Mouse (Mus musculus) frontal cortex, postnatal 25 days (tissue): Measurements from ENCODE around the gene Dpysl5.
"Not testable (repeated sequence)": the region's sequence is repeated elsewhere in the genome, so short reads cannot be mapped to it uniquely, and the experiment has no call there.

ENCODE experiments used
- DNase-seq, 2 experiments: peaks; one replicate each; pipeline ENCODE4 v3.0.0; 2022; ENCODE audit warnings: low spot score in 2 of 2

Dpysl5 gene

DNA sequence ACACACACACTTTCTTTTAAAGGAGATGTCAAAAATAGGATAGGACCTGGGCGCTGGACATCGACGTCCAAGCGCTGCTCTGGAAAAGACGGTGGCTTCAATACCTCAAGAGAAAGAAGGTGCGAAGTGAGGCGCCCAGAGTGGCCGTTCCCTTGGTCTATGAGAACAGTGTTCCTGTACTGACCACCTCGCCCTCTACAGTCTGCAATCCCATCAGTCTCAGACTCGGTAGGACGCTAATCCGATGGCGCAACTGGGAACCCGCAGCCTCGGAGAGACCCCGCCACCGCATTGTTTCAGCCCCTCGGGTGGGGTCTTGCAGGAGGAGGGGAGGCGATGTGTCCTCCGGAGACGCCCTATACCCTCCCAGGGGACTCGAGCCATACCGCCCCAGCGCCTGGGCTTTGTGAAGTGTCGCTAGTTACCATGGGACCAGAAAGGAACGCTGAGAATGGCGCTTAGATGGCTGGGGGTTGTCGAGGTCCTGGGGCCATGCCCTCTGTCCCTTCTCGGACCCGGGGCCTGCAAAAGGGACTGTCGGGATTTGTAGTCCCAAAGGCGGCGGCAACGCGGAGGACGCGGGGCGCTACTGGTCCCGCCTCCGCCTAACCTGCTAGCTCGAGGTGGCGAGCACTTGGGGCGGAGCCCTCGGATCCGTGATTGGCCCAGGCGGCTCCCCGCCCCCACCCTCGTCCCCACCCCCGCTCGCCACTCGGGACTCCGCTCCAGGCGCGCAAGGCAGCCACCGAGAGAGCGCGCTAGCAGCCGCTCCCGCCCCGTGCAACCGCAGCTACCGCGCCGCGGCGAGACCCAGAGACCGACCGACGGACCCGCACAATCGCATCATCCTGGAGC lies at the start of gene Dpysl5:
TSS of gene Dpysl5 (plus strand) at position 418 of the 855 bp plus-strand sequence.
- peak; percentile 45 to 63 for DNase-seq

DNA sequence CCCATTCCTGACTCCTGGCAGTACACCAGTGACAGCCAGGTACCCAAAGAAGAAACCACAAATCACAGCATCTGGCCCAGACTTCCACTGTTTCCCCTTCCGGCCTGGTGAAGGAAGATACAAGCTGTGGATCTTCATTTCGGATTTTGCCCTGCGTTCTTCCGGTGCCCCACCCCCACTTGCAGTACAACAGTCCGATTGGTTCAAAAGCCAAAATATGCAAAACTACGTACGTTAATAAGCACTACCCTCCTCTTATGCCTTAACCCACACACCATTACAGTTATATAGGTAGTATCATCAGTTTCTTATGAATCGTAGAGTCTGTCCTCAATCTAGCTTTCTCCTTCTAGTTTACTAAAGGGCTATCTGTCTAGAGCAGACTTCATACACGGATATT lies 46.0 kb upstream of the Dpysl5 start:
- no peak for DNase-seq

DNA sequence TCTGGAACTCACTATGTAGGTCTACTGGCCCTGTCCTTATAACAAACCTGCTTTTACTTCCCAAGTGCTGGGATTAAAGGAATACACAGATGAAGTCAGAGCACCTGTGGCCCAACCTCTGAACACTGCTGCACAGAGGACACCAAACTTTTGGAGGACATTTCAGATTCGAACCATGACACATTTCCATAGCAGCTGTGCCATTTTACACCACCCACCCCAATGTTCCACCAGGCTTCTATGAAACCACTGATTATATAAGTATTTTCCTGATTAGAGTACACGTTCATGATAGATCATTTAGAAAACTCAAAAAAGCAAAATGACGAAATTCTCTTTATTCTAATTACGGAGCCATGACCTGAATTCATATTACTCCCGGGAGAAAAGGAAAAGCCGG lies 45.4 kb upstream of the Dpysl5 start:
- no peak for DNase-seq

DNA sequence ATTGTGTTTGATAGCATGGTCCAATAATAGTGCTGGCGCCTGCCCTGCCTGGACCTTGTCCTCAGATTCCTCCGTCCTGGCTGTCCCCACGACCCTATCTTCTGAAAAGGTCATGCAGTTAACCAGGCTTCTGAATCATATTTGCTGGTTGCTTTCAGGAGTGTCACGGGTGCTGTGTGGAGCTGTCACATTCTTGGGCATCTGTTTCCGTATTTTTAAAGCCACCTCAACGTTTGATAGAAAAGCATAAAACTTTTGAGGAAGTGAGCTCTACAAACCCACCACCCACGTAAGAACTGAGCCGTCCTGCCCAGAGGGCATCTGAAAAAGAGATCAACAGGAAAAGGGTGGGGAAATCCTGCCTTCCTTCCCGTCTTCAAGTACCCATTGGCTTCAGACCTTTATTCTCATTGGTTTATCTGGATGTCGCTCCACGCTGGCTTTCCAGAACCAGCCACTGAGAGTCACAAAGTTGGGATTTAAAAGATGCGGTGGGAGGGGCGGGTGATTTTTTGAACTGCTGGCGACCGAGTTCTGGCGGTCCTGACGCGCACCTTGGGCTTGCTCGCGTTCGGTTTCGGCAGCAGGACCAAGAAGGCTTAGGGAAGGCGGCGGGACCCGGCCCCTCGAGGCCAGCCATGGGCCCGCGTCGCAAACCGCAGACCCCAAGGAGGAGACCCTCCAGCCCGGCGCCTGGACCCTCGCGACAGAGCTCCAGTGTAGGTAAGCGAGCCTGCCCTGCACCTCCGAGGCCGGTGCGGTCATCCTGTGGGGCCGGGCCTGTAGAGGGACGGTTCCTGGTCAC lies 44.8 kb upstream of the Dpysl5 start, which contains the start of gene Cenpa:
TSS of gene Cenpa (plus strand) at position 387 of the 805 bp plus-strand sequence.
- peak; percentile 60 to 81 for DNase-seq

DNA sequence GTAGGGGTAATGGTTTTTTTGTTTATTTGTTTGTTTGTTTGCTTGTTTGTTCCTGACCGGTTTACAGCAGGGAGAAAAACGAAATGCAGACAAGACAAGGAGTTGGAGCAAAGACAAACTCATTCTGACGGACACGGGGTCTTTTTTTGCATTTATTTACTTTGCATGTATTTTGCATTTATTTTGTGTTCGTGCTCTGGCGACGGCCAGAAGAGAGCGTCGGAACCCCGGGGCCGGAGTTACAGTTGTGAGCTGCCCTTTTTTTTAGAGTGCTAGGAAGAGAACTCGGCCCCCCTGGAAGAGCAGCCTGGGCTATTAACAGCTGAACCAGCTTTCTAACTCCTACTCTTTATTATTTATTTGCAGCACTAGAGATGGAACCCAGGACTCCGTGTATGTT lies 44.1 kb upstream of the Dpysl5 start:
- DNase-seq: no peak

DNA sequence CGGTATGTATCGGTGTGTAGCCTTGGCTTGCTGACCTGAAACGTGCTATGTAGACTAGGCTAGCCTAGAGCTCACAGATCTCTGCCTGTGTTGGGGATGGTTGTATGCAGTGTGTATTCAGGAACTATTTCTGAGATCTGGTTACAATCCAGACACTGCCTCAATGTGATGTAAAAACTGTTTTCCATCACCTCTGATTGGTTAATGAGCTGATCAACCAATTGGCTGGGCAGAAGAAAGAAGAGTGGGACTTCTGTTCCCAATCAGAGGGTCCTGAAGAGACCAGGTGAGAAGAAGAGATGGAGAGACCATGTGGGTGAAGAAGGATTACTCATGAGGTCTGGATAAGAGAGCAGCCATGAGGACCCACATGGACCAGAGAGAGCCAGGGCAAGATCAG lies 43.7 kb upstream of the Dpysl5 start:
- no peak for DNase-seq

DNA sequence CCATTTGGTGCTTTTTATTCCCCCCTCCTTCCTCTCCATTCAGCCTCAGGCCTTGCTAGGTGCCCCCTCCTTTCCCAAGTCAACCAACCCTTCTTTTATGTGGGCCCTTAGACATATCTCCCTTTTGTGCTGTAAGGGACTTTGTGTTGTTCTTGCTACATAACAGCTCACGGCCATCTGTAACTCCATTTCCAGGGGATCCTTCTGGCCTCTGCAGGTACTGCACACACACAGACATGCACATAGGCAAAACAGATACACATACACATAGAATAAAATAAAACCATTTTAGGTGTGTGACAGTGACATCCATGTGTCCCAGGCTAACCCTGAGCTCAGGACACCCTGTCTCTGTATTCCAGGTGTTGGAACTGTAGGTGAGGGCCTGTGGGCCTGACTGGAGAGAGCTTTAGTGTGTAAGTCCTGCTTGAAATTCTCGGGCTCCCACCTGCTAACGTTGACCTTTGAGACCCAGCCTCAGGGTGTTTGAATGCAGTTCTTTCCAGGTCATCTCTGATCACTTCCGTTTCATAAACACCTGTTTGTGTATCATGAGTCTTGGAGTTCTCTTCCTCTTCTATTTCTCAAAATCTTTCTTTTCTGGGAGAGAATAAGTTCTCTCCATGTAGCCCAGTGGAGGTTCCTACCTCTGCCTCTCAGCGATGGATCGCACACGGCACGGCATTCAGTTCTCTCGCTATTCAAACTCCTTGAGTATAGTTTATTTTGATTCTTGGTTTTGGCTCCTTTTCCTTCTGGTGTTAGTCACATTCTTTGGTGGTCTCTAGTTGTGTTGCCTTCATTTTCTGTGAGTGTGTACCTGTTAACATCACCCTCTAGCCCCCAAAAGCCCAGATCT lies 42.5 kb upstream of the Dpysl5 start:
- no peak for DNase-seq

DNA sequence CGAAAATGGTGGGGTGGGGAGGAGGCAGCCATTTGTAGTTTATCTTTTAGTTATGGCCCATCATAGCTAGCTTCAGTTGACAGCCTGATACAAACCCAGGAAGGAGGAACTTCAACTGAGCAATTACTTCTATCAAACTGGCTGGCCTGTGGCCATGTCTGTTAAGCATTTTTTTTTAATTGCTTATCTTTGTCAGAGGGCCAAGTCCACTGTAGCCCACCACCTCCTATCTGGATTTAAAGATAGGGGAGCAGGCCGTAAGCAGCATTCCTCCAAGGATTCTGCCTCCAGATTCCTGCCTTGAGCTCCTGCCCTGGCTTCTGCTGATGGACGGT lies 41.9 kb upstream of the Dpysl5 start:
- no peak for DNase-seq

DNA sequence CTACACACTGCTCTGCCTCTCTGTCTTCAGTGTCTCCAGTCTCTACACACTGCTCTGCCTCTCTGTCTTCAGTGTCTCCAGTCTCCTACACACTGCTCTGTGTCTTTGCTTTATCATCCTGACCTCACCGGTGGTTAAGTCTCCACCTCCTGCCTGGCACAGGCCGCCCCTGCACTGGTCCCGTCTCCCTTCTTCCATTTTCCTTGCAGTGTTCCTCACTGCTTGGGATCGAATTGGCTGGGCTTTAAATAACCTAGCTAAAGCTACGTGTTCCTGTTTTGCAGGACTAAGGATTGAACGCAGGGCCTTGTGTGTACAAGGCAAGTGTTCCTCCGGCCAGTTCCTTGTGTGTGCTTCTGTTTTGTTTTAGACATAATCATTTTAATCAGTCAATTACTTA lies 41.3 kb upstream of the Dpysl5 start:
- no peak for DNase-seq

DNA sequence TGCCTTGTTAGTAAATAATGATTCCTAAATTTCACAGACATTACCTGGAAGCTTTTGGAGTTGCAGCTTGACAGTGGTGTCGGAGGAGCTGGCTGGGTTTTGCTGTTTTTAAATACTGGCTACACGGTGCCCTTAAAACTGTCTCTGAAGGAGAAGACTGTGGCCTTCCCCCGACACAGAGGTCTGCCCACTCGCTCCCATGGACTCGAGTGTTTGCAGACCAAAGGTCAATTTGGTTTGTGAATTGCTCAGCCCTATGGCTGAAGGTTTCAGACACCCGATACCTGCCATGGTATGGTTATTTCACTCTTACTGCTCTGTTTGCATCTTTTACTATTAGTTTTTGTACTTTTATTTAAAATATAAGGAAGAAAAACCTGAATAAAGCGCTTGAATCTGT lies 37.4 kb upstream of the Dpysl5 start:
- no peak for DNase-seq

DNA sequence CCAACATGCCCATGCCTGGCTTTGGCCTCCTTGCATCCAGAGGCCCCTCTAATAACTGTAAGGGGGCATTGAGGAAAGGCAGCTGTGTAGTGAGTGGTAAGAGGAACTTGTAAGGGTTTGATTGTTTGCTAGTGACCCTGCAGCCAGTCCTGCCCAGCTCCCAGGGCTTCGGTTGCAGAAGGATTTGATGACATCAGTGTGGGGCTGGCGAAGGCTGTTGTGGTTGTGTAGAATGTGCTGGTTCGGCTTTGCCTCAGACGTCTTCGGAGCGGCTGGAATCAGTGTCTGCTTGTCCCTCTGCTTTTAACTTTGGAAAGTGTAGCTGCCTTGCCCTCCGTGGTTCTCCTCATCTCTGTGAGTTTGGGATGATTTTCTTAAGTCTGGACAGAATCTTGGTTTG lies 34.6 kb upstream of the Dpysl5 start:
- DNase-seq: no peak

DNA sequence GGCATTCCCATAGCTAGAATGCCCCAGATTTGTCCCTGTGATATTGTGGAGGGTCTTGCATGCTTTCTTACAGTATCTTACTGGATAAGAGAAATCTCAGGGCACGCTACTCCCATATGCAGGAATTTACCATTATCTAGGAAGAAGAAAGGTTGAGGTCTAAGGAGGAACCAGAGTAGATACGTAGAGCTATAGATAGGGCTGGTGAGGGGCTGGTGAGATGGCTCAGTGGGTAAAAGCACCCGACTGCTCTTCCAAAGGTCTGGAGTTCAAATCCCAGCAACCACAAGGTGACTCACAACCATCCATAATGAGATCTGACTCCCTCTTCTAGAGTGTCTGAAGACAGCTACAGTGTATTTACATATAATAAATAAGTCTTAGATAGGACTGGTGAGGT lies 33.3 kb upstream of the Dpysl5 start:
- not testable (repeated sequence) for DNase-seq

DNA sequence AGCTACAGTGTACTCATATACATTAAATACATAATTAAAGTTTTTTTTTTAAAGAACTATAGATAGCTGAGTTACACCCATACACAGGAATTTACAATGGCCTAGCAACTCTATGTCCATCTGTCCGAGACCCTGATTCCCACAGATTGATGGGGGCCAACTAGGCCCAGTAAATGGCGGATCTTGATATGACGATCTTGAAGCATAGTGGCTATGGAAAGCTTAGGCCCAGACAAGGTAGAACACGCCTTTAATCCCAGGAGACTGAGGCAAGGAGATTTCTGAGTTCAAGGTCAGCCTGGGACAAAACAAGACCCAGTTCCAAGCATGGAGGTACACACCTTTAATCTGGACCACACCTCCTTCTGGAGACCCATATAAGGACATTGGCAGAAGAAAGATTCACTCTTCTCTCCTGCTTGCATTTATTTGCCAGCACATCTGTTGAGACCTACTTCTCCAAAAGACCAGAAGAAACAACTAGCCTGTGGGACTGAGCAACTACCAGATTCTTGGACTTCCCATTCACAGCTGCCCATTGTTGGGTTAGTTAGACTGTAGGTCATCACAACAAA lies 32.6 kb upstream of the Dpysl5 start:
- no peak for DNase-seq

DNA sequence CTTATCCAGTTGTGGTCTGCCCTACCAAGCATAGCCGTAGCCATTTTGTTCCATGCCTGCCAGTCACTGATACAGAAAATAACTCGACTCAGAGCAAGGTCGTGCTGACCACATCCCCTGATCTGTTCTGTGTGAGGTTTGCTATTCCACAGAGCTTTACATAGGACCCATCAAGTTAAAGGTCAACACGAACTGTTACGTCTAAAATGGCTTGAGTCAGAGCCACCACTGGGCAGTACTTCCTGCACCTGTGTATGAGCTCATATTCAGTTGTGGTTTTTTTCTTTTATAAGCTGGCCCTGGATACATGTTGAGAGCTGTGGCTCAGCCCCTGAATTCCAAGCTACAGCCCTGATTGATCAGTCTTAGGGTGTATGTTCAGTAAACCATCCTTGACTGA lies 31.8 kb upstream of the Dpysl5 start:
- DNase-seq: no peak

DNA sequence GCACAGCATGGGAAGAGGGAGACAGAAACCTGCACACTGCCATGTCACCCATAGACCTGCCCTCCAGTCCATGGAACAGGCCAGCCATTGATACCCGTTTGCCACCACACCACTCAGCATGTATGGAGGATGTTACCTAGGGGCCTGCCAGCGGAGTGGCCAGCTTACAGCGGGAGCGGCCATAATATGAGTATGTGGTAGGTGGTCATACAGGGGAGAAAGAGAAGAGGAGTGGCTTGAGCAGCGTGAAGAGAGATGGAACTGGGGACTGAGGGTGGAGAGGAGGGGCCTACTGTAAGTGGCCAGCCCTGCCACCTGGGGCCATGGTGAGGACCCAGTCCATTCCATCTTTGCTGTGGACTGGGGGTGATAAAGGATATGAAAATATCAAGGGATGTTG lies 29.4 kb upstream of the Dpysl5 start:
- DNase-seq: no peak

DNA sequence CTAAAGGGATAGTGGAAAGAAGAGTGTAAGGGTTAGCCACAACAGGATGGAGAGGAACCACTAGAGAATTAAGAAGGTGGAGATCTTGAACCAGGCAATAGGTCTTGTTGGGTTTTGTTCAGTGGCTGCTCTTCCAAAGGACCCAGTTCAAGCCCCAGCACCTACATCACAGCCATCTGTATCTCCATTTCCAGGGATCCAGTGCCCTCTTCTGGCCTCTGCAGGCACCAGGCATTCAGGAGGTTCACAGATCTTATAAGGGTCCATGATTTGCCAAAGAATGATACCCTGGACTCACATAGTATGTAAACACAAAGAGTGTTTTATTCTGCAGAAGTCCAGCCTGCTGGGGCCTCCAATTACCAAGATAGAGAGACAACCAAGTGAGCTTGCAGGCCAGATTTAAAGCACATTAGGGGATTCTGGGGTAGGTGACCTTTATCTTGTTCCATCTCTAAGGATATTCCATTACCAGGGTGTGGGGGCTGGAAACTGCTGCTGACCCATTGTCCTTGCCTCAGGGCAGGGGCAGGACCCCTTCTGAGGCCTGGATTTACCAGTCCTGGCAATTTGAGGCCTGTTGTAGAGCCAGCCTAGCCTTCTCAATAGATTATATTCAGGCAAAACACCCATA lies 28.3 kb upstream of the Dpysl5 start:
- DNase-seq: no peak

DNA sequence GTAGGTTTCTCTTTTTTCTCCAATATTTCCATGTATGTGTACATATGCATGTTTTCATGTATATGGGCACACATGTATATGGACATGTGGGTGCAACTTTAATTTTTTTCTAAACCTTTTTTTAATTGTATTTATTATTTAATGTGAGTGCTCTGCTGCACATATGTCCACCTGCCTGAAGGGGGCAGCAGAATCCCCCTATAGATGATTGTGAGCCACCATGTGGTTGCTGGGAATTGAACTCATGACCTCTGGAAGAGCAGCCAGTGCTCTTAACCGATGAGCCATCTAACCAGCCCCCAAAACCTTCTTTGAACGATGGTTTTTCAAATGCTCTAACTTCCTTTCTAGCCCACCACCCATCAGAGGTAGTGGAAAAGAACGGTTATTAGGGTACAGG lies 27.4 kb upstream of the Dpysl5 start:
- no peak for DNase-seq

DNA sequence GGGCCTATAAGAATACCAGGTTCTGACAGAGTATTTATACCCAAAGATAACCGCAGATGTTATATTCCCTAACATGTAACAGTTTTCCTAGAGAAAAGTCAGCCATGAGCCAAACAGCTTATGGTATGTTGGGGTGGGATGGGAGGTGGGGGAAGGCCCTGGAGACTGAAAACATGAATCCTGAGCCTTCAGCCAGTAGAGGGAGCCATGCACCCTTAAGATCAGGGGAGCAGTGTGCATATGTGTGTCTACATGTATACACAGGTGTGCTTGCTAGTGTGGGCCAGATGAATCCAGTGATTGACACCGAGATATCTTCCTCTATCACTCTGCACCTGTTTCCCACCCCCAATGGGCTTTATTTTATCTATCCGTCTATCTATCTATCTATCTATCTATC lies 24.6 kb upstream of the Dpysl5 start:
- no peak for DNase-seq

DNA sequence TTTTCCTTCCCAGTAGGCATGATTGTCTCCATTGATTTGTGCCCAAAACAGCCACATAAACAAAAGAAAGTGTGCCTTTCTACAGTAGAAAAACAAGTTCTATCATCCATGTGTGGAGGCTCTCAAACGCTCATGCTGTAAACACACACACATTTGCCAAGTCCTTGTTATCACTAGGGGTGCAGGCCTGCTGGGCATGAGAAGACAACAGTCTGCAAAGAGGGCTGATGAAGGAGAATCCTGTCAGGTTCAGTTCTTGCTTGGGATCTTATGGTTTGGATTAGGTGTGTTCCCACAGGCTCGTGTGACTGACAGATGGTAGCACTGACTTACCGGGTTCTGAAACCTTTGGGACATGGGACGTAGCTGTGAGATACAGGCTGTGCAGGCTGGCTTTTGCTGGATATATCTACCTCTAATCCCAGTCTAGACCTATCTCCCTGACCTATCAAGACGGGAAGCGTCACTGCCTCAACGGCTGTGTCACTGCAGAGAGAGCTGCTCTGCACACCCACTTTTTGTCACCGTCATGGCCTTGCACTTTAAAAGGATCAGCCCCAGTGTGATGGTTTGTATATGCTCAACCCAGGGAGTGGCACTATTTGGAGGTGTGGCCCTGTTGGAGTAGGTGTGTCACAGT lies 10.9 kb upstream of the Dpysl5 start:
- DNase-seq: no peak

DNA sequence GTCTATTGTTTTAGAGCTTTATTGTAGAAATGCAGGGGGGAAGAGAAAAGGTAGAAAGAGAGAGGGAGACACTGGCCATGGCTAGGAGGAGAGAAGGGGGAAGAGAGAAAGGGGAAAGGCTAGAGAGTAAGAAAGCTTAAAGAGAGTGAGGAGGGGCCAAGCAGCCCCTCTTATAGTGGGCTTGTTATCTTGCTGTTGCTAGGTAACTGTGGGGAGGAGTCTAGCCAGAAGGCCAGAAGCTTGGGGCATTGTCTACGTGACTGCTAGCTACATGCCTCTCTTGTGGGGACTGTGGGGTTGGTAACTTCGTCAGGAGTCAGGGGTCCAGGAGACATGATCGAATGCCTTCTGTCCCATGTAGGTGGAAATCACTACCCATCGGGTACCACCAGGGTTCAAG lies 10.0 kb upstream of the Dpysl5 start:
- DNase-seq: not testable (repeated sequence)

DNA sequence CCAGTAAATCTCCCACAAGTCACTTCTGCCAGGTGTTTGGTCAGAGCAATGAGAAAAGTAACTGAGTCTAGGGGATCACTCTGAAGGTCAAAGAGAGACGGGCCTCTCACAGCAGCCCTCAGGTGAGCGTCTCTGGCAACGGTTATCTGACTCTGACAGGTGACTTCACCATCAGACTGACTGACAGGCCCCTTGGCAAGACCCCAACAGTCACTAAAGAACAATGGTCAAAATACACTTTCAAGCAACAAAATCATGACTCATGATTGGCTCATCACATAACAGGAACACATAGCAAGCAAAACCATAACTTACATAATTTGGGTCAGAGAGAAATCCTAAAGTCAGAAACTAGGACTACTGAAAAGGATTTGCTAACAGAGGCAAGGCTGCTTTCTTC lies 9.5 kb upstream of the Dpysl5 start:
- no peak for DNase-seq
